Mouse (Mus musculus) small intestine, adult 2 months (tissue): ENCODE measurements around the gene Pawr.

Source experiments
- CTCF ChIP-seq: fragments of 200-500 bp; IDR thresholded peaks from 2 replicates; pipeline ENCODE4 v1.5.1; 2012; ENCODE audit warnings: low read depth, mild to moderate bottlenecking, control low read depth, inconsistent platforms, low read length, moderate library complexity, mixed read lengths; ENCODE audit not compliant: insufficient replicate concordance, insufficient read length; ENCODE audit errors: extremely low read depth
- POLR2A ChIP-seq: fragments of 200-500 bp; IDR thresholded peaks from 2 replicates; pipeline ENCODE4 v1.6.1; 2012; ENCODE audit warnings: low read depth, mild to moderate bottlenecking, control low read depth, inconsistent platforms, low read length, moderate library complexity

- TF ChIP-seq CTCF: no peak
- no peak for TF ChIP-seq POLR2A
Observed at GRCm38 (mm10) chr10:108394306-108394705, 62.4 kb downstream of the Pawr start.
